ENCODE assay signal across 22 mouse cellular contexts in genomic region chr2:101550176-101550575, GRCm38 (mm10).
"Had no signal": no experiment of that assay in that cellular context is flagged by ENCODE, and none has a peak within 500 bp of the region (broad histone marks: within the 10 kb centered on the region; RNA-seq: fewer than 3 reads in every experiment).

No protein-coding gene starts in this region.

- H3K27ac ChIP-seq: kidney, embryonic 15.5 days; limb, embryonic 12.5 days; limb, embryonic 15.5 days; liver, embryonic 14.5 days; macrophage; midbrain, embryonic 12.5 days; midbrain, embryonic 15.5 days; neural tube, embryonic 12.5 days; neural tube, embryonic 15.5 days; stomach, embryonic 15.5 days had no signal

- H3K27me3 ChIP-seq: kidney, embryonic 15.5 days; limb, embryonic 12.5 days; limb, embryonic 15.5 days; midbrain, embryonic 12.5 days; midbrain, embryonic 15.5 days; neural tube, embryonic 12.5 days; neural tube, embryonic 15.5 days; stomach, embryonic 15.5 days had no signal

- DNase-seq: kidney, adult 11 months; kidney, adult 8-10 months; kidney, postnatal 10 days; kidney, postnatal 4 days; left cerebral cortex, postnatal 4 days; liver, postnatal 0 days; lung, embryonic 14.5 days; right cerebral cortex, adult 18-20 months; right cerebral cortex, postnatal 14 days; right cerebral cortex, postnatal 4 days had no signal

- H3K4me3 ChIP-seq: kidney, embryonic 15.5 days; limb, embryonic 12.5 days; limb, embryonic 15.5 days; midbrain, embryonic 12.5 days; midbrain, embryonic 15.5 days; neural tube, embryonic 12.5 days; neural tube, embryonic 15.5 days; stomach, embryonic 15.5 days had no signal

- H3K4me2 ChIP-seq: kidney, embryonic 15.5 days; limb, embryonic 12.5 days; limb, embryonic 15.5 days; liver, embryonic 11.5 days; lung, embryonic 14.5 days; midbrain, embryonic 12.5 days; midbrain, embryonic 15.5 days; neural tube, embryonic 12.5 days; neural tube, embryonic 15.5 days; stomach, embryonic 15.5 days had no signal

- ATAC-seq: liver, postnatal 0 days; lung, postnatal 0 days; midbrain, embryonic 15.5 days had no signal

- H3K36me3 ChIP-seq: kidney, embryonic 15.5 days; limb, embryonic 12.5 days; limb, embryonic 15.5 days; midbrain, embryonic 12.5 days; midbrain, embryonic 15.5 days; neural tube, embryonic 12.5 days; neural tube, embryonic 15.5 days; stomach, embryonic 15.5 days had no signal

- H3K4me1 ChIP-seq: kidney, embryonic 15.5 days; limb, embryonic 12.5 days; limb, embryonic 15.5 days; midbrain, embryonic 12.5 days; midbrain, embryonic 15.5 days; neural tube, embryonic 12.5 days; neural tube, embryonic 15.5 days; stomach, embryonic 15.5 days had no signal

- H3K9ac ChIP-seq: kidney, embryonic 15.5 days; limb, embryonic 12.5 days; limb, embryonic 15.5 days; liver, embryonic 14.5 days; liver, postnatal 0 days; lung, embryonic 14.5 days; midbrain, embryonic 12.5 days; midbrain, embryonic 15.5 days; neural tube, embryonic 12.5 days; neural tube, embryonic 15.5 days; stomach, embryonic 15.5 days had no signal

- H3K9me3 ChIP-seq: kidney, embryonic 15.5 days; limb, embryonic 12.5 days; limb, embryonic 15.5 days; midbrain, embryonic 12.5 days; midbrain, embryonic 15.5 days; neural tube, embryonic 12.5 days; neural tube, embryonic 15.5 days; stomach, embryonic 15.5 days had no signal
